Mouse (Mus musculus) ZHBTc4 (cell line): ENCODE results near the gene Arhgef6.

Experiments
- DNase-seq: peaks from one replicate; pipeline ENCODE4 v3.0.0-alpha.2; 2011; ENCODE audit warnings: low read depth, low spot score

Arhgef6 gene

GRCm38 (mm10) chrX:57338371-57339211, at the start of gene Arhgef6:
TSS of gene Arhgef6 (minus strand) at chrX:57338729.
- no peak for DNase-seq

- no peak for DNase-seq
Measured at GRCm38 (mm10) chrX:57380915-57381314, 42.4 kb upstream of the Arhgef6 start.

- DNase-seq = no peak
Measured at GRCm38 (mm10) chrX:57378579-57378978, 40.0 kb upstream of the Arhgef6 start.

- DNase-seq = no peak
Measured at GRCm38 (mm10) chrX:57377096-57377495, 38.6 kb upstream of the Arhgef6 start.

GRCm38 (mm10) chrX:57374029-57374428, 35.5 kb upstream of the Arhgef6 start:
- DNase-seq = no peak

GRCm38 (mm10) chrX:57373543-57373942, 35.0 kb upstream of the Arhgef6 start:
- DNase-seq = no peak

GRCm38 (mm10) chrX:57372965-57373364, 34.4 kb upstream of the Arhgef6 start:
- no peak for DNase-seq

- DNase-seq = no peak
Measured at GRCm38 (mm10) chrX:57364891-57365569, 26.5 kb upstream of the Arhgef6 start.

- DNase-seq = peak; percentile 77
Measured at GRCm38 (mm10) chrX:57359316-57359715, 20.8 kb upstream of the Arhgef6 start.

GRCm38 (mm10) chrX:57339220-57339619, 691 bp upstream of the Arhgef6 start:
- no peak for DNase-seq

GRCm38 (mm10) chrX:57337582-57337981, 947 bp downstream of the Arhgef6 start:
- DNase-seq = no peak

- no peak for DNase-seq
Measured at GRCm38 (mm10) chrX:57336958-57337357, 1.6 kb downstream of the Arhgef6 start.

GRCm38 (mm10) chrX:57335313-57335712, 3.2 kb downstream of the Arhgef6 start:
- no peak for DNase-seq

GRCm38 (mm10) chrX:57327668-57328338, 10.7 kb downstream of the Arhgef6 start:
- no peak for DNase-seq

GRCm38 (mm10) chrX:57326487-57327221, 11.9 kb downstream of the Arhgef6 start:
- DNase-seq = peak; percentile 18

GRCm38 (mm10) chrX:57325861-57326461, 12.6 kb downstream of the Arhgef6 start:
- DNase-seq = peak; percentile 12

- no peak for DNase-seq
Measured at GRCm38 (mm10) chrX:57324891-57325290, 13.6 kb downstream of the Arhgef6 start.

GRCm38 (mm10) chrX:57312066-57312465, 26.5 kb downstream of the Arhgef6 start:
- no peak for DNase-seq

GRCm38 (mm10) chrX:57309993-57310392, 28.5 kb downstream of the Arhgef6 start:
- no peak for DNase-seq

- no peak for DNase-seq
Measured at GRCm38 (mm10) chrX:57306747-57307146, 31.8 kb downstream of the Arhgef6 start.

- DNase-seq = no peak
Measured at GRCm38 (mm10) chrX:57304784-57305287, 33.7 kb downstream of the Arhgef6 start.
